Mouse (Mus musculus): ENCODE data around the gene Lgmn. TPM values are rescaled to one million over a fixed set of nuclear protein-coding genes. Genes with fewer than 3 reads are reported as not detected.

Lgmn gene
- 17.0 TPM for polyA plus RNA-seq (2017; shearing (Covaris generic))

GRCm38 (mm10) chr12:102439632-102440023 lies at the start of gene Lgmn:
TSS of gene Lgmn (minus strand) at chr12:102439813.

DNA sequence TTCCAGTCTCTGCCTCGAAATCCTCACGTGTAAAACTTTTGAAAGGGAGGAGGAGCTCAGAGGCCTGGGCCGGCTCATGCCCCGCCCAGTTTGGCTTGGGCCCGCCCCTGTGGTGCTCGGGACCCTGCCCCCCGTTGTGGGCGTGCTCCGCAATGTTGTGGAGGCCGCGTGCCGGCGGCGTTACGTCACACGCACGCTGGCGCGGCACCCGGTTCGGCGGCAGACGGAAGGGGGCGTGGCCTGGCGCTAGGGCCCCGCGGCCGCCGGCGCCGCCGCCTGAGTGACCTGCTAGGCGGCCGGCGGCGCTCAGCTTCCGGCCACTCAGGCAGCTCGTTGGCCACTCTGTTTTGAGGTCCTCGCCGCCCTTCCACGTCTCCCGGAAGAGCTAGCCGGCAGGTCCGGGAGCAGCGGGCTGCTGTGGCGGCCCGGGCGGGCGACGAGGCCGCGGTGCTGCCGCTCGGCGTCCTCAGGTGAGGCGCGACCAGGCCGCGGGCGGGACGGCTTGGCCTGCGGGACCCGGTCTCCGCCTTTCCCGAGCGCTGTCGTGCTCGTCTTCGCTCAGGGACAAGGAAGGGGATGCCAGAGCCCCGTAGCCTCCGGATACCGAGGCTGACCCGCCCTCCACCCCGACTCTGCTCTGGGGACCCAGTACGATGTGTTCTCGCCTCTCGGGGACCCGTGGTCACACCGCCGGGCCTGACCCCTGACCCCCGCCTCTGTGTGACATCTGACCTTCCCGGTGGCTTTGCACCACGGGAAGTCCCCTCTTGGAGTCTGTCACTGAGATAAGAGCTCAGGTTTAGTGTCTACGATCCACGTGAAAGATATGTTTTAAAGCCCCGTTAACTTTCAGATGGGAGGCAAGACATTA lies 29.5 kb upstream of the Lgmn start, which contains the start of gene Golga5:
TSS of gene Golga5 (plus strand) at position 242 of the 871 bp plus-strand sequence.

Other genes starting within 250 kb of the Lgmn start
- 76.4 TPM for gene Rin3, start 156.8 kb downstream of the Lgmn start, polyA plus RNA-seq (2017; shearing (Covaris generic))
- 28.9 TPM for gene Golga5, start 29.3 kb upstream of the Lgmn start, polyA plus RNA-seq (2017; shearing (Covaris generic))
- not detected for gene Chga, start 115.2 kb upstream of the Lgmn start, polyA plus RNA-seq (2017; shearing (Covaris generic))